Mouse (Mus musculus): ENCODE data around the gene Dvl1. TPM values are rescaled to one million over a fixed set of nuclear protein-coding genes. Genes with fewer than 3 reads are reported as not detected.

The Dvl1 gene
- 19.2 and 20.2 TPM in 2 replicates for polyA plus RNA-seq (2012; ENCODE audit: insufficient read depth, insufficient read length, missing spikeins)

DNA sequence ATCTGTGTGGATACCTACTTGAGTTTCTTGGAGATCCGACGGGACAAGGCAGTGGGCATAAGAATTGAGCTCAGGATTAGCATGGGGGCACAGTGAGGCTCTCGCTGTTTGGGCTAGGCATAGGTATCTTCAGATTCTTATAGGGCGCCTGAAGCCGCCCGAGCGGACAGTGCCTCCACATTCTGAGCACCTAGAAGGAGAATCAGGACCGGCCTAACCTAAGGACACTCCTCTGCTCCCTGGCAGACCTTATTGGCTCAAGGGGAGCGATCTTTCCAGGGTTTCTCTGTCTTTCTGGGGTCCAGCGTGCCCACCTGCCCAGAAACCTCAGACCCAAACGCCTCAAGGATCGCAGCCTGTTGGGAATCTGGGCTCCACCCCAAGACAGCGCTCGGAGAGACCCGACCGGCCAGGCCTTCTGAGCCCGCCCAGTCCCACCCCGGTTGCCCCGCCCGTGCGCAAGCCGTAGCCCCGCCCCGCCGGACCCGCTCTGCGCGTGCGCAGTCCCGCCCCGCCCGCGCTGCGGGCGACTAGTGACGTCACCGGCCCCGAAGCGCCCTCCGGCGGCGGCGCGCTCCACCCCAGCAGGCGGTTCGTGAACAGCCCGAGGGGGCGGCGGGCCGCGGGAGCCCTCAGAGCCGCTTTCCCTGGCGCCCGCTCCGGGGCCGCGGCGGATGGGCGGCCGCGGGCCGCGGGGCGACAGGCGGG is at the start of gene Dvl1:
TSS of gene Dvl1 (plus strand) at position 532 of the 708 bp plus-strand sequence.
- peak within 1 kb of the TSS; percentile 98 for H3K4me3 ChIP-seq (ENCODE audit: insufficient read depth, low read depth, low read length)

DNA sequence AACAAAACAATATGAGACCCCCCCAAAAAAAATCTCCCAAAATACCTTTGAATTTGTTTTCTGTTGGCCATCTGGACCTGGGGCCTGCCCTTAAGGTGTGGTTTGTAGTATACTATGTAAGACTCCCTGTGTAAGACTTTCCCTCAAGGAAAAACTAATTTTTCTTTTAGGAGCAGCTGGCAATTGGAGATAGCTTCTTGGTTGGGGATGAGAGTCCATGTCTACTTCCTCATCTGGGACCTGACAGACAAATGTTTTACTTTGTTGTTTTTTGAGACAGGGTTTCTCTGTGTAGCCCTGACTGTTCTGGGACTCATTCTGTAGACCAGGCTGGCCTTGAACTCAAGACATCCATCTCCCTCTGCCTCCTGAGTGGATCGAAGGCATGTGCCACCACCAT is 45.1 kb upstream of the Dvl1 start:
- H3K4me3 ChIP-seq (ENCODE audit: insufficient read depth, low read depth, low read length): no peak overlapping the region
- 0 out of 2 replicates have a peak, but pooled peaks cover 2% of the 10 kb centered on the region for H3K4me1 ChIP-seq (ENCODE audit: control insufficient read depth, insufficient read depth, insufficient read length, low read length)
- H3K27ac ChIP-seq (replicated peaks; ENCODE audit: low read depth, low read length): no peak overlapping the region

More for the DNA sequence above, at the start of gene Dvl1:
- Histone ChIP-seq H3K27ac (replicated peaks; ENCODE audit: low read depth, low read length) (peak within 1 kb of the TSS; percentile 87), H3K4me1 (ENCODE audit: control insufficient read depth, insufficient read depth, insufficient read length, low read length) (peaks cover 38% of the 10 kb centered on the region)

DNA sequence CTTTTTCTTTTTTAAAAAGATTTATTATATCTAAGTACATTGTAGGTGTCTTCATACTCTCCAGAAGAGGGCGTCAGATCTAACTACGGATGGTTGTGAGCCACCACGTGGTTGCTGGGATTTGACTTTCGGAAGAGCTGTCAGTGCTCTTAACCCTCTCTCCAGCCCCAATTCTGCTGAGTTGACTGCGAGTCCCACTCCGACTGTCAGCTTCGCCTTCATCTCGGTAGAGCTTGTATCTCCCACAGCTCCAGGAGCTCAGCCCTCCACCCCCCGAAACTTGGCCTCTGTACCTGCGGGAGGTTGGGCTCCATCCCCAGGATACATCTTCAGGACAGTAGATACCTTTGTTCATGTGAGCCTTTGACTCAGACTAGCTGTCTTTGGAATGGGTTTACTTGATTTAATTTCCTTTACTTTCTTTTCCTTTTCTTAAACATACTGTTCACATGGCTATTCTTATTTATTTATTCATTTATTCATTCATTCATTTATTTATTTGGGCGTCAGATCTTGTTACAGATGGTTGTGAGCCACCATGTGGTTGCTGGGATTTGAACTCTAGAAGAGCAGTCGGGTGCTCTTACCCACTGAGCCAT is 44.4 kb upstream of the Dvl1 start, which contains the start of gene Mrpl20:
TSS of gene Mrpl20 (plus strand) at position 138 of the 599 bp plus-strand sequence.
- H3K4me3 ChIP-seq (ENCODE audit: insufficient read depth, low read depth, low read length): peak within 1 kb of the TSS; percentile 96
- peak within 1 kb of the TSS; percentile 77 for H3K27ac ChIP-seq (replicated peaks; ENCODE audit: low read depth, low read length)
- H3K4me1 ChIP-seq (ENCODE audit: control insufficient read depth, insufficient read depth, insufficient read length, low read length): 0 out of 2 replicates have a peak, but pooled peaks cover 2% of the 10 kb centered on the region

DNA sequence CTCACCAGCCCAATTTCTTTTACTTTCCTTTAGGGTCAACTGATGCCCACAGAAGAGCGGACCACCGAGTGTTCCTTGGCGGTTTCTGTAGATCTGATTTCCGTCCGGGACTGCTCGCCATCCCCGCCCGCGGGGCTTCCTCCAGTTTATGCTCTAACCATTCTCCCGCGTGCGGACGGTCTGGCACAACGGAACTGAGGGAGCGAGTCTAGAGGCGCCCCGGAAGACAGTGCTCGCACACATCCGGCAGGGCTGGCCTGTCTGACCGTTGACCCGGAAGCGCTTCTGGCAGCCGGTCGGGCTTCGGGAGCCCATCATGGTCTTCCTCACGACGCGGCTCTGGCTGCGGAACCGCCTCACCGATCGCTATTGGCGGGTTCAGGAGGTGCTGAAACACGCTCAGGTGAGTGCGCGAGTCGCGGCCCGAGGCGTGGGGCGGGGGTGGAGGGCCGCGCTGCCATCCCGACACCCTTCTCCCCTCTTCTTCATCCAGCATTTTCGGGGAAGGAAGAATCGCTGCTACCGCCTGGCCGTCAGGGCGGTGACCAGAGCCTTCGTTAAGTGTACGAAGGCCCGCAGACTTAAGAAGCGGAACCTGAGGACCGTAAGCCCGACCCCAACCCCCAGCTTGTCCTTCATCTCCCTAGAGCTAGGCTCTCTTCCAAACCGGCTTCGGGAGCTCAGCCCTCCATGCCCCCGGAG is 43.7 kb upstream of the Dvl1 start:
- peak overlapping the region; percentile 96 for H3K4me3 ChIP-seq (ENCODE audit: insufficient read depth, low read depth, low read length)
- 0 out of 2 replicates have a peak, but pooled peaks cover 2% of the 10 kb centered on the region for H3K4me1 ChIP-seq (ENCODE audit: control insufficient read depth, insufficient read depth, insufficient read length, low read length)
- peak overlapping the region; percentile 77 for H3K27ac ChIP-seq (replicated peaks; ENCODE audit: low read depth, low read length)

DNA sequence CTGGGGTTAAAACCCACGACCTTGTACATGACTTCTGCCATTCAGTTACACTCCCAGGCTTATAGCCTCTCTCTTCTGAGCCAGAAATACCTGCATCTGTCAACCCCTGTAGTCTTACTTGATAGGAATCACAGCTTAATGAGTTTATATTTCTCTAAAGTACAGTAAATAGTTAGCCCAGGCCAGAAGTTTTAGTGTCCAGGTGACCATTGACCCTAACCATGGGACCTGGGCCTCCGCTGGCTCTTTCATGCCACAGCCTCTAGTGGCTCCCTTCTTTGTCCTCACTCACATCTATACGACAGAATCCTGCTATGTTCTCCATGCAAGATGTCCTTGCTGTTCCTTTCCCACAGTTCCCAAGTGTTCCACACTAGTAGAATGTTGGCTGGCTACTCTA is 39.4 kb upstream of the Dvl1 start:
- 0 out of 2 replicates have a peak, but pooled peaks cover under 1% of the 10 kb centered on the region for H3K4me1 ChIP-seq (ENCODE audit: control insufficient read depth, insufficient read depth, insufficient read length, low read length)
- no peak overlapping the region for H3K4me3 ChIP-seq (ENCODE audit: insufficient read depth, low read depth, low read length)
- H3K27ac ChIP-seq (replicated peaks; ENCODE audit: low read depth, low read length): no peak overlapping the region

DNA sequence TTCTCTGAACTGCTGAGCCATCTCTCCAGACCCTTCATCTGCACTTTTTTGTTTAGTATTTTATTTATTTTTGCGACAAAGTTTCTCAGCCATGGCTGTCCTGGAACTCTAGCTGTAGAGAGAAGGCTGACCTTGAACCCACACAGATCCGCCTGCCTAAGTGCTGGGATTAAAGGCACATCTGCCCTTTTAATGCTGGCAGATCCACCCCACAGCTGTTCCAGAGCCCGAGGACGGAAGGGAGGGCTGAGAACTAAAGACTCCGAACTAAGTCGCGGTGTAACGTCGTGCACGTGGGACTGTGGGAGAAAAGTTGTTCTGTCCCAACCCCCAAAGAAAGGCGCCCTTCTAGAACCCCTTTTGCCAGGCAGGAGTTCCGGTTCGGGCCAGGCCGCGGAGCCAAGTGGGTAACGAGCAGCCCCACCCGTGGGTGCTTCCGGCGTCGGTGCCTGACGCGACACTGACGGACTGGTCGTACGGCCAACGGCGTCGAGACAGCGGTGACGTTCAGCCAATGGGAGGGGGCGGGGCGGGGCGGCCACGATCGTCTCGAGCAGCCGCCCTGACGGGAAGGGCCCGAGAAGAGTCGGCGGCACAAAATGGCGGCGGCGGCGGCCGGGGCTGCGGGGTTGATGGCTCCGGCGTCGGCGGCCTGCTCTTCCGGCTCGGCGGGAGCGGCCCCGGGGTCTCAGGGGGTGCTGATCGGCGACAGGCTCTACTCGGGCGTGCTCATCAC is 35.1 kb upstream of the Dvl1 start, which contains the start of gene Ccnl2:
TSS of gene Ccnl2 (plus strand) at position 561 of the 736 bp plus-strand sequence.
- Histone ChIP-seq H3K4me1 (ENCODE audit: control insufficient read depth, insufficient read depth, insufficient read length, low read length) (peaks cover 8% of the 10 kb centered on the region; the same call in 1 of the 2 replicates), H3K4me3 (ENCODE audit: insufficient read depth, low read depth, low read length) (peak within 1 kb of the TSS; percentile 95), H3K27ac (replicated peaks; ENCODE audit: low read depth, low read length) (peak within 1 kb of the TSS; percentile 99)

DNA sequence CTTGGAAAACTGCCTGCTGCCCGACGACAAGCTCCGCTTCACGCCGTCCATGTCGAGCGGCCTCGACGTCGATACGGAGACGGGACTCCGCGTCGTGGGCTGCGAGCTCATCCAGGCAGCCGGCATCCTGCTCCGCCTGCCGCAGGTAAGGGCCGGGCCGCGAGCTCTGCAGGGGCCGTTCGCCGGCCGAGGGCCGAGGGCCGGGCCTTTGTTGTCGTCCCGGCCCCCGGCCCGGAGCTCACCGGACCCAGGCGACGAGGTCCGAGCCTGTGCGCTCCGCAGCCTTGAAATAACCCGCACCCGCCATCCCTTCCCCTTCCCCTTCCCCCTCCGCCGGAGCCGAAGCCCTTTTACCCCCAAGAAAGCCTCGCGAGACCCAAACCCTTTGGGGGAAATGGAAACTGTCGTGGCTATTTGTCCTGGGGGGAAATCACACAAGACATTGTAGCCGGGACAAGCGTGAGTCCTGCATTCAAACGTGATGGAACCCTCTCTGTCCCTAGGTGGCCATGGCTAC is 34.5 kb upstream of the Dvl1 start:
- Histone ChIP-seq H3K27ac (replicated peaks; ENCODE audit: low read depth, low read length) (peak overlapping the region; percentile 90), H3K4me1 (ENCODE audit: control insufficient read depth, insufficient read depth, insufficient read length, low read length) (peaks cover 8% of the 10 kb centered on the region; the same call in 1 of the 2 replicates), H3K4me3 (ENCODE audit: insufficient read depth, low read depth, low read length) (peak overlapping the region; percentile 95)

DNA sequence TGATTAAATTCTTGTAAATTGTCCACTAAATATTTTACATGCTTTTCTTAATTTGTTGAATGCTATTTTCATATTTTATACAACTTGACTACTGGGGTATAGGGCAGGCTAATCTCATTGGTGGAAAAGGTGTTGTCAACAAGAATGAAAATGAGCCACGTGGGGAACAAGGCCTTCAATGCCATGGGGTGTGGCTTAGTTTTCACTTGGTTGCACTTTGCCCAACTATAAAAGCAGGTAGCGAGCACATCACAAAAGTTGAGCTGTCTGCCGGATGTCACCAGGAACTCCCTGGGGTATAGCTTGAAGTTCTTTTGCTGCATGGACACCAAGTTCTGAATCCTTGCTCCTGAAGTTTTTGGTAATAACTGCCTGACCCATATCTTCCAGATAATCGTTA is 29.7 kb upstream of the Dvl1 start:
- Histone ChIP-seq H3K4me3 (ENCODE audit: insufficient read depth, low read depth, low read length) (no peak overlapping the region), H3K27ac (replicated peaks; ENCODE audit: low read depth, low read length) (no peak overlapping the region), H3K4me1 (ENCODE audit: control insufficient read depth, insufficient read depth, insufficient read length, low read length) (peaks cover 8% of the 10 kb centered on the region; the same call in 1 of the 2 replicates)

DNA sequence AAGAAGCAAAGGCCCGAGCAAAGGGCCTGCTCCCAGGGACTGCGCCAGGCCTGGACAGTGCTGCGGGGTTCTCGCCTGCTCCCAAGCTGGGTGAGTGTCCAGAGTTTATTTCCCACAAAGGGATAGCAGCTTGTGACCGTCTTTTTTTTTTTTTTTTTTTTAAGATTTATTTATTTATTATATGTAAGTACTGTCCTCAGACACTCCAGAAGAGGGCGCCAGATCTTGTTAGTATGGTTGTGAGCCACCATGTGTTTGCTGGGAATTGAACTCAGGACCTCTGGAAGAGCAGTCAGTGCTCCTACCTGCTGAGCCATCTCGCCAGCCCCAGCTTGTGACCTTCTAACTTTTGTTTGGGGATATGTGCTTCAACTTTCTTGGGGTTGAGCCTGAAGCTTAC is 26.2 kb upstream of the Dvl1 start:
- no peaks in the 10 kb centered on the region for H3K4me1 ChIP-seq (ENCODE audit: control insufficient read depth, insufficient read depth, insufficient read length, low read length)
- H3K4me3 ChIP-seq (ENCODE audit: insufficient read depth, low read depth, low read length): no peak overlapping the region
- no peak overlapping the region for H3K27ac ChIP-seq (replicated peaks; ENCODE audit: low read depth, low read length)

DNA sequence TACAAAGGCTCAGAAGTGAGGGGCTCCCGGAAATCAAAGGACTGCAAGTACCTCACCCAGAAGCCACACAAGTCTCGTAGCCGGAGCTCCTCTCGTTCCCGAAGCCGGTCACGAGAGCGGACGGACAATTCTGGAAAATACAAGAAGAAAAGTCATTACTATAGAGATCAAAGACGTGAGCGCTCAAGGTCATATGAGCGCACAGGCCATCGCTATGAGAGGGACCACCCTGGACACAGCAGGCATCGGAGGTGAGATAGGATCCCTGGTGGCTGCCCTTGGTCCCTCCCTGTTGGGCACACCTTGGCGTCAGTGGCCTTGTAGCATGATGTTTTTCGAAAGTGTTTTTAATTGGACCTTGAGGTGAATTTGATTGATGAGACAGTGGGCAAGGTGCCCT is 23.8 kb upstream of the Dvl1 start:
- Histone ChIP-seq H3K4me1 (ENCODE audit: control insufficient read depth, insufficient read depth, insufficient read length, low read length) (no peaks in the 10 kb centered on the region), H3K4me3 (ENCODE audit: insufficient read depth, low read depth, low read length) (no peak overlapping the region), H3K27ac (replicated peaks; ENCODE audit: low read depth, low read length) (no peak overlapping the region)

DNA sequence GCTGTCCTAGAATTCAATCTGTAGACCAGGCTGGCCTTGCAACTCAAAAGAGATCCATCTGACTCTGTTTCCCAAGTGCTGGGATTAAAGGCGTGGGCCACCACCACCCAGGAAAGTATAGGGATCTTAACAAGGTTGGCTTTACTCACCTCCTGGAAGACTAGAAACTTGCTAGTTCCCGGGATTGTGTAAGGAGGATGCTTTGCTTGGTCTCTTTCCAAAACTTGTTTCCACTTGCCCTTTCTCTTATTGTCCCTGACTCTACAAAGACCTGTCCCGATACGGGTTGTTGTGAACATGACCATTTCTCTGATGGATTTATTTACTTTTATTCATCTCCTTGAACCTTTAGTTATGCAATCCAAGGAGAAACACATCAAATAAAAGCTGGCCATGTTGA is 17.3 kb upstream of the Dvl1 start:
- Histone ChIP-seq H3K4me3 (ENCODE audit: insufficient read depth, low read depth, low read length) (no peak overlapping the region), H3K4me1 (ENCODE audit: control insufficient read depth, insufficient read depth, insufficient read length, low read length) (peaks cover 10% of the 10 kb centered on the region), H3K27ac (replicated peaks; ENCODE audit: low read depth, low read length) (no peak overlapping the region)

DNA sequence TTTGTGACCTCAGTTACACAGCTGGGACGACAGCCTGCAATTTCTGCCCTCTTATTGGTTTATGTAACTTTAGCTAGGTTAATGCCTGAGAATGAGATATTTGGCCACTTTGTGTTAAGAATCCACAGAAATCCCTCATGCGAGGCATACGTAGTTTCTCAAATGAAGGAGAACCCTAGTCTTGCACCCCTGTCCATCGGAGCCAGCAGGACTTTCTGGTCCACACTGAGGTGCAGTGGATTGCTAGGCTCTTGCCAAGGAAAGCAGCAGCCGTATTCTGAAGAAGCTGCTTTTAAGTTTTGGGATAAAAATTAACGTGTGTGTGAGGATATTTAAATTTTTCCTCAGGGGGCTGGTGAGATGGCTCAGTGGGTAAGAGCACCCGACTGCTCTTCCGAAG is 16.6 kb upstream of the Dvl1 start:
- H3K4me3 ChIP-seq (ENCODE audit: insufficient read depth, low read depth, low read length): 0 out of 2 replicates have a peak overlapping the region, but pooled peaks have one; percentile 8
- no peak overlapping the region for H3K27ac ChIP-seq (replicated peaks; ENCODE audit: low read depth, low read length)
- peaks cover 10% of the 10 kb centered on the region for H3K4me1 ChIP-seq (ENCODE audit: control insufficient read depth, insufficient read depth, insufficient read length, low read length)

DNA sequence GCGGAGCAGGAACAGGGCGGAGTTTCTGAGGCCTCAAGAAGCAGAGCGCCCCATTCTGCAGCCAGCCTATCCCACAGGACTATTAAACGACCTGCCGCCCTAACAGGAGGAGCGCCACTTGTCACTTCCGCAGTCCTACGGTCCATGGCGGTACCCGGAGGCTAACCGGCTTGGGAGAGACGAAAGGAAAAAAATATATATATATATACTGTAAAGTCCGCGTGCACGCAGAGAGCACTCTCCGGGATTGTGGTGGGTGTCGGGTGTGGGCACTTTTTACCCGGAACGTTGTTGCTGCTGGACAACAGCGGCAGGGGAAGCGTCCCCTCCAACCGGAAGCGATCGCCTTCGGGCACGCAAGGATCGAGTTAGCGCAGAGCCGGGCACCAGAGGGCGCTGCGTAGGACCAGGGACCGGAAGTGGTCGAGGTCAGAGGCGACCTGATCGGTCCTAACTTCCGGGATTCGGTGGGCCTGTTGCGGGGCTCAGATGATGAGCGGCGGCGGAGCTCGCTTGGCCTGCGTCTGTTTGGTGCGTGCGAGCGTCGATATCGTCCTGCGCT is 15.9 kb upstream of the Dvl1 start, which contains the start of gene Aurkaip1:
TSS of gene Aurkaip1 (plus strand) at position 68 of the 562 bp plus-strand sequence.
- Histone ChIP-seq H3K4me3 (ENCODE audit: insufficient read depth, low read depth, low read length) (peak within 1 kb of the TSS; percentile 80), H3K4me1 (ENCODE audit: control insufficient read depth, insufficient read depth, insufficient read length, low read length) (peaks cover 10% of the 10 kb centered on the region), H3K27ac (replicated peaks; ENCODE audit: low read depth, low read length) (peak within 1 kb of the TSS; percentile 77)

DNA sequence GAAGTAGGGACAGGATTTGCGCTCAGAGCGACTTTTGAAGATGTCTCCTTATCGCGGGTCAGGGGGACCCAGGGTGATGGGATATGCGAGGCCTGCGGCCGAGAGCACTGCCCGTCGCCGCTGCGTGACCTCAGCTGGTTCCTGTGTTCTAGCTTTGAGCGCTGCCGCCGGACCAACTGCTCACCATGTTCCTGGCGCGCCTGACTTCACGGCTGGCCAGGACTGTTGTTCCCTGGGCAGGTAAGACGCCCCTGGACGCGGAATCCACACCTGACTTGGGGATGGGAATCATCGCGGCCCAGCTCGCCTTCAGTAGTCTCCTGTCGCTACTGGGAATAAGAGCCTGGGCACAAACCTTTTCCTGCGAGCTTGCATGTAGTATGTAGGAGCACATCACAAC is 15.4 kb upstream of the Dvl1 start:
- Histone ChIP-seq H3K4me1 (ENCODE audit: control insufficient read depth, insufficient read depth, insufficient read length, low read length) (peaks cover 10% of the 10 kb centered on the region), H3K4me3 (ENCODE audit: insufficient read depth, low read depth, low read length) (peak overlapping the region; percentile 80), H3K27ac (replicated peaks; ENCODE audit: low read depth, low read length) (peak overlapping the region; percentile 77)
